Mouse (Mus musculus) small intestine, adult 2 months (tissue): ENCODE results near the gene Arhgef1.

Experiments used
- CTCF ChIP-seq: fragments of 200-500 bp; IDR thresholded peaks from 2 replicates; pipeline ENCODE4 v1.5.1; 2012; ENCODE audit warnings: low read depth, mild to moderate bottlenecking, control low read depth, inconsistent platforms, low read length, moderate library complexity, mixed read lengths; ENCODE audit not compliant: insufficient replicate concordance, insufficient read length; ENCODE audit errors: extremely low read depth
- POLR2A ChIP-seq: fragments of 200-500 bp; IDR thresholded peaks from 2 replicates; pipeline ENCODE4 v1.6.1; 2012; ENCODE audit warnings: low read depth, mild to moderate bottlenecking, control low read depth, inconsistent platforms, low read length, moderate library complexity

DNA sequence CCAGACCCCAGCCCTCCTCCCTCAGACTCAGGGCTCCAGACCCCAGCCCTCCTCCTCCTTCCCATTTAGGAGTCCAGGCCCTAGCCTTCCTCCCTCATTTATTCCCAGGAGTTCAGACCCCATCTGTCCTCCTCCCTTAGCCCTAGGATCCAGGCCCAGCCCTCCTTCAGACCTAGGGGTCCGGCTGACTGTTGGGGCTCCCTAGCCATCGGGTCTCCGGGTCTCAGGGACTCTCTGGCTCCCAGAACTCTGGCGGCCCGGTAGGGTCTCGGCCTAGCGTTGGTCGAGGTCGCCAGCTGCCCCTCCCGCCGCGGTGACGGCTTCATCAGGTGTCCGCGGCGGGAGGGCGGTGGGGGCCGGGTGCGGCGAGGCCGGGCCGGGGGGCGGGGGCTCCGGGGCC, 51.3 kb downstream of the Arhgef1 start:
- TF ChIP-seq CTCF, result no peak
- TF ChIP-seq POLR2A, result no peak
